Mouse (Mus musculus) forebrain, embryonic 16.5 days (tissue): ENCODE measurements at regions not wholly inside any gene's neighbourhood (a gene's known extent, or its start where the extent isn't known, plus 50 kb on each side); places are given as distances from the start of the nearest gene placed in this dataset.

Source experiments
- ATAC-seq: fragments of 200-750 bp; cut with Nextera tagmentation; 2 replicates; pipeline ENCODE4 v1.8.0; 2017; ENCODE audit warnings: mild to moderate bottlenecking, moderate library complexity
- H3K27ac ChIP-seq: fragments of 300-500 bp; sonication (generic); 2 replicates; pipeline ENCODE4 v1.5.1; 2014; ENCODE audit warnings: low read length, control low read depth
- H3K27me3 ChIP-seq: fragments of 300-500 bp; sonication (generic); replicated peaks from 2 replicates; pipeline ENCODE4 v1.6.1; 2014; ENCODE audit warnings: low read length; ENCODE audit not compliant: control insufficient read depth, insufficient read depth
- H3K36me3 ChIP-seq: fragments of 300-500 bp; sonication (generic); 2 replicates; pipeline ENCODE4 v1.6.1; 2014; ENCODE audit not compliant: control insufficient read depth, insufficient read depth
- H3K4me1 ChIP-seq: fragments of 300-500 bp; sonication (generic); replicated peaks from 2 replicates; pipeline ENCODE4 v1.6.1; 2014; ENCODE audit warnings: low read length; ENCODE audit not compliant: control insufficient read depth, insufficient read depth
- H3K4me2 ChIP-seq: fragments of 300-500 bp; sonication (generic); 2 replicates; pipeline ENCODE4 v1.6.1; 2014; ENCODE audit warnings: mild to moderate bottlenecking, low read length, control low read depth
- H3K4me3 ChIP-seq: fragments of 300-500 bp; sonication (generic); replicated peaks from 2 replicates; pipeline ENCODE4 v1.5.1; 2014; ENCODE audit warnings: mild to moderate bottlenecking, low read length, control low read depth
- H3K9ac ChIP-seq: fragments of 300-500 bp; sonication (generic); replicated peaks from 2 replicates; pipeline ENCODE4 v1.6.1; 2014; ENCODE audit warnings: low read depth, low read length, control low read depth
- H3K9me3 ChIP-seq: fragments of 300-500 bp; sonication (generic); 2 replicates; pipeline ENCODE4 v1.6.1; 2016; ENCODE audit warnings: low read length; ENCODE audit not compliant: control insufficient read depth
- WGBS: fragments of 180-500 bp; shearing (Covaris S2); extraction: QIAGEN DNeasy Blood & Tissue Kit; methylation state at CpG from one replicate; pipeline ENCODE4 v1.1.7; 2014; 5-methylcytosine and 5-hydroxymethylcytosine counted together

DNA sequence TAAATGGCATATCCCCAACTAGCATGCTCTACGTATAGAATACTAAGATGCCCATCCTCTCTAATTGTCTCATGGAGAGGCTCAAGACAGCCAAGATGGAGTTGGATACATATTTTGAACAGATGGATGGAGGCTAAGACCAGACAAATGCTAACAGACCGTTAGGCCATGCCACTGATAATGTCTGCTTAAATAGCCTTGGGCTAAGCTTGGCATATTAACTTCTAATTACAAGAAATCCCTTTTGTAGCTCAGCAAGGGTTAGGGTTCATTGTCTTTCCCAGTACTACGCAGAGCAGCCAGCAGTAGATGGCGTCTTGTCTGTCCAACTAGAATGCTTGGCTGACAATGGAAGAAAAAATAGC lies 113.0 kb upstream of the Gnpda2 start:
- no peaks in the 10 kb centered on the region for H3K27me3 ChIP-seq
- H3K4me1 ChIP-seq: peaks cover 2% of the 10 kb centered on the region
- no peak overlapping the region for H3K27ac ChIP-seq
- peak; percentile 62 for ATAC-seq
- WGBS: 39% methylated on average over 4 of the region's 4 CpGs
- H3K36me3 ChIP-seq: no peaks in the 10 kb centered on the region
- H3K9ac ChIP-seq: no peak overlapping the region
- H3K4me2 ChIP-seq: no peak overlapping the region
- no peaks in the 10 kb centered on the region for H3K9me3 ChIP-seq
- H3K4me3 ChIP-seq: no peak overlapping the region

DNA sequence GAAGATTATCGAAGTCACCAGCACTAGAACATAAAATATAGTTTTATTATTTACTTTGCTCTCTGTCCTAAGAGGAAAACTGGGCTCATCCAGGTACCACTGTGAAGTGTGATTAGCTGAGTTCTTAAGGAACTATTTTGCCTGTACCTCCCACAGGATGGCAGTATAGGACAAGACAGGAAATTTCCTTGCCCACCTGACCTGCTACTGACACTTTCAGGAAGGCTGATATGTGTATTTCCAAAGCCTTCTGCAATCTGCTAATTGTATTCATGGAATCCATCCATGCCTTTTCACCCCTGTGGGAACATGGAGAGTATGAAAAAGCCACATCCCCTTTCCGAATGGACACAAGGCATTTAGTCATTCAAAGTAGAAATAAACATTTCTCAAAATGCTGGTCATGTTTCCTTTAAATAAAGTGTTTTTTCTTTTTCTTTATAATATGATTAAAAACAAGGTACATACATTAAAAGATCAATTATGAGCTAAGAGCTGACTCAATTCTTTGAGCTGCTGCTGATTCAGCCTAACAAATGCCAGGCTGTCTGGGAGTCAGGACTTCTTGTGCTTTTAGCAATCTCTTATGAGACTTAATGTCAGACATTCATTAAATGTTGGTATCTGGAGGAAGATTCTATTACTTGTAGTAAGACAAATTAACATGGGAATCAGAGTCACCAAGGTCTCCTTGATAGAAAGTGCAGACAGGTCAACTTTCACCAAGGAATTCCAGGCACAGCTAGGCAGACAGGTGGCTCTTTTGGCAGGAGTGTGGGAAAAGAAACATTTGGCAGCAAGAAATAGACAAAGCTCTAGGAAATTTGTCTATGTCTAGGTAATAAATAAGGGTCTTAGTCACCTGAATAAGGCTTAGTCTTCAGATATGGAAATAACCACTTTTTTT lies 112.4 kb upstream of the Gnpda2 start:
- Histone ChIP-seq H3K4me1 (peaks cover 2% of the 10 kb centered on the region), H3K9me3 (no peaks in the 10 kb centered on the region), H3K36me3 (no peaks in the 10 kb centered on the region), H3K9ac (no peak overlapping the region), H3K27me3 (no peaks in the 10 kb centered on the region), H3K4me2 (no peak overlapping the region), H3K27ac (no peak overlapping the region), H3K4me3 (no peak overlapping the region)
- peak; percentile 90 for ATAC-seq
- WGBS: 52% methylated on average over 2 of the region's 2 CpGs

DNA sequence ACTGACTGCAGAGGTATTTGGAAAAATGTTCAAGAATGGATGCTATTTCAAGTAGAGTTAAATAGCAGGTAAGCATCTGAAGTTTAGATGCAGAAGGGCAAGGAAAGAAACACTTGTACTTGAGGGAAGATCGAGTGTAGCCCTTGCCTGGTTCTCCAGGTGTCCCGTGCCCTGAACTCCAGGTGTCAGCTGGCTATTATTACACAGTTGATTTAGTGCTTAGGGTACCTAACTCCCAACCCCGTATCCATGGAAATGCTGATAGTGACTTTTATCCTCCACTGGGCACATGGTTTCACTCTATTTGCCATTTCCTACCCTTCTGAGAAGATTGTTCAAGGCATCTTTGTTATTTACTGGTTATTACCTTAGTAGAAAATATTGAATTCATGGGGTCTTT lies 86.6 kb upstream of the Gnpda2 start:
- Histone ChIP-seq H3K4me1 (no peaks in the 10 kb centered on the region), H3K9ac (no peak overlapping the region), H3K36me3 (no peaks in the 10 kb centered on the region), H3K4me3 (no peak overlapping the region), H3K9me3 (no peaks in the 10 kb centered on the region), H3K4me2 (no peak overlapping the region), H3K27me3 (no peaks in the 10 kb centered on the region), H3K27ac (no peak overlapping the region)
- no peak for ATAC-seq
- 79% methylated on average over 3 of the region's 3 CpGs for WGBS

DNA sequence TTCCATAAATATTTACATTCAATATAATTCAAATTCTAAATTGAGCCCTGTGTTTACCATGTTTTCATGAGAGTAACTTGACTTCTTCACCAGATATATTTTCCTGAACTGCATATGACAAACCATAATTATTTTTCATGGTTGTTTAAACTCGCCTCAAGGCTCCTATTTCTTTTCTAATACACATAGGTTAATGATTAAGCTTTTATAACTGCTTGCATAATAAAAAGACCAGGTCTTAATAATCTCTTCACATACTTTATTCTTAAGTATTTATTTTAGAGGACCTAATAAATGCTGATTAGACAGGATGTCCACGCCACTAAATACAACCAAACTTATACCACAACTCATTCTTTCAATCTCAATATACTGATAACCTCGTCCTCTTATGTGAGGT lies 86.1 kb upstream of the Gnpda2 start:
- 79% methylated on average over 3 of the region's 3 CpGs for WGBS
- Histone ChIP-seq H3K36me3 (no peaks in the 10 kb centered on the region), H3K27me3 (no peaks in the 10 kb centered on the region), H3K4me2 (no peak overlapping the region), H3K4me3 (no peak overlapping the region), H3K27ac (no peak overlapping the region), H3K9me3 (no peaks in the 10 kb centered on the region), H3K4me1 (no peaks in the 10 kb centered on the region), H3K9ac (no peak overlapping the region)
- no peak for ATAC-seq

DNA sequence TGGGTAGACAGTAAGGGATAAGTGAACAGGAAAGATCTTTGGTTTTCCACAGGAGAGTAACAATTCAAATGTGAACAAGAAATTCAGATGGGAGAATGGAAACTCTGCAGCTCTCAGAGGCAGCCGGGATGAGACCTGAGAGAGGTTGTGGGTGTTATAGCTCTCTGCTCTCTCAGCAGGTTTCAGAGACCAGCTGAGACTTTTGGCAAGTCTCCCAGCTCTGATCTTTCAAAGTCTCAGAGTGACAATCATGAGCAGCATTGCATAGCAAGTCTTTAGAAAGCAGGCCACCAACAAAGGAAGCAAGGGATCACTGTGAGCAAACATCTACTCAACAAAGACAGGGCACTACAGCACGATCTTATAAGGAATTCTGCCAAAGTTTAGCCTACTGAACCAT lies 73.4 kb upstream of the Gnpda2 start:
- Histone ChIP-seq H3K4me1 (no peaks in the 10 kb centered on the region), H3K27ac (no peak overlapping the region), H3K9me3 (no peaks in the 10 kb centered on the region), H3K4me2 (no peak overlapping the region), H3K27me3 (no peaks in the 10 kb centered on the region), H3K9ac (no peak overlapping the region), H3K36me3 (no peaks in the 10 kb centered on the region), H3K4me3 (no peak overlapping the region)
- ATAC-seq: no peak
- 26% methylated on average over 2 of the region's 2 CpGs for WGBS

DNA sequence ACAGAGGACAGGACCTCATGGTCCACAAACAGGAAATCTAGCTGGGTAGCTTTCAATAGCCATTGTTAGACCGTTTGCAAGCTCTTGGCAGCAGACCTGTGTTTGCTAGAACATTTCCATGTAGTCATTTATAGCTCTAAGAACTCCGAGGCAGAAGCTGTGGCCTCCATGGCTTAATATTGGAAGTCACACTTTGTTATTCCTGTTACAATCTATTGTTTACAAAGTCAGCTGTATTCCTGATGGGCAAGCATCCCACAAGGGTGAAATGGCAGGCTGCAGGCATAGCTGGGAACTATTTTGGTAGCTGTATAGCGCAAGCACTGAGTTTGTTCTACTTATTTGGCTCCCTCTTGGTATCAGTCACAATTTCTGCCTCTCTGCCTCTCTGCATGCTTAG lies 71.8 kb upstream of the Gnpda2 start:
- H3K27ac ChIP-seq: no peak overlapping the region
- H3K4me2 ChIP-seq: no peak overlapping the region
- H3K27me3 ChIP-seq: no peaks in the 10 kb centered on the region
- no peaks in the 10 kb centered on the region for H3K9me3 ChIP-seq
- no peaks in the 10 kb centered on the region for H3K4me1 ChIP-seq
- WGBS: 72% methylated on average over 3 of the region's 3 CpGs
- H3K4me3 ChIP-seq: no peak overlapping the region
- no peaks in the 10 kb centered on the region for H3K36me3 ChIP-seq
- ATAC-seq: no peak
- no peak overlapping the region for H3K9ac ChIP-seq
